Mouse (Mus musculus) hindbrain, embryonic 13.5 days (tissue): ENCODE measurements around the gene Lyg2. TPM values are rescaled to one million over a fixed set of nuclear protein-coding genes. Genes with fewer than 3 reads are reported as not detected.
A peak's percentile ranks its signal among the peaks of the same experiment; 100 is the strongest.

Experiments used
- ATAC-seq: fragments of 200-750 bp; cut with Nextera tagmentation; 2 replicates; pipeline ENCODE4 v1.8.0; 2017; ENCODE audit warnings: moderate TSS enrichment; ENCODE audit not compliant: low FRiP score
- H3K27ac ChIP-seq: fragments of 300-500 bp; sonication (generic); 2 replicates; pipeline ENCODE4 v1.5.1; 2015; ENCODE audit warnings: inconsistent platforms, mild to moderate bottlenecking, moderate library complexity
- H3K27me3 ChIP-seq: fragments of 300-500 bp; sonication (generic); 2 replicates; pipeline ENCODE4 v1.6.1; 2015; ENCODE audit warnings: mild to moderate bottlenecking, inconsistent platforms
- H3K36me3 ChIP-seq: fragments of 300-500 bp; sonication (generic); 2 replicates; pipeline ENCODE4 v1.6.1; 2015; ENCODE audit warnings: mild to moderate bottlenecking, inconsistent platforms
- H3K4me1 ChIP-seq: fragments of 300-500 bp; sonication (generic); replicated peaks from 2 replicates; pipeline ENCODE4 v1.6.1; 2015; ENCODE audit warnings: inconsistent platforms
- H3K4me2 ChIP-seq: fragments of 300-500 bp; sonication (generic); 2 replicates; pipeline ENCODE4 v1.6.1; 2015; ENCODE audit warnings: inconsistent platforms, mild to moderate bottlenecking, moderate library complexity
- H3K4me3 ChIP-seq: fragments of 300-500 bp; sonication (generic); 2 replicates; pipeline ENCODE4 v1.5.1; 2015; ENCODE audit warnings: mild to moderate bottlenecking, inconsistent platforms
- H3K9ac ChIP-seq: fragments of 300-500 bp; sonication (generic); 2 replicates; pipeline ENCODE4 v1.6.1; 2015; ENCODE audit warnings: mild to moderate bottlenecking, inconsistent platforms
- H3K9me3 ChIP-seq: fragments of 300-500 bp; sonication (generic); 2 replicates; pipeline ENCODE4 v1.6.1; 2016; ENCODE audit warnings: inconsistent platforms
- WGBS: fragments of 180-500 bp; shearing (Covaris S2); methylation state at CpG from one replicate; pipeline ENCODE4 v1.1.7; 2015; 5-methylcytosine and 5-hydroxymethylcytosine counted together
- polyA plus RNA-seq: library from polyadenylated mRNA; unstranded; fragments of >200 nt; fragmentation: Nextera tagmentation; extraction: Ambion mirVana; gene quantifications from 2 replicates; pipeline ENCODE4 v1.2.1, GENCODE M21; 2015

Lyg2 gene
- polyA plus RNA-seq, 1 experiment from 2014 or later: not detected

DNA sequence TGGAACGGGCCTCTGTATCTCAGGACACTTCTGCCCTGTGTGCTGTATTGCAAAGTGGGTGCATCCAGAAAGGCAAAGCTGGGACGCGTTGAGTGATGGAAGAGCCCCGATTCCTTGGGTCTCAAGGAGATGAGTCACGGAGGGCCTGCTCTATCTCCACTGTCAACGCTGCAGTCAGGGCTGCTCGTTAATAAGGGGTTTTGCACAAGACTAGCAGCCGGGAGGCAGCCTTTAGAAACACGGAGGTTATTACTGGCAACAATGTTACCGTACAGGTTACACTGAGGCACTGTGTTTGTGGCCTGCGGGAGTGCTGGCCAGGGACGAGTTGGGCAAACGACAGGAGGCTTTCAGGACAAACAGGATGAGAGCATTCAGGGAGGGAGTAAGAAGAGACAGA is 1.4 kb upstream of the Lyg2 start:
- WGBS: 84% methylated on average over 13 of the region's 13 CpGs
- ATAC-seq: no peak
- Histone ChIP-seq H3K27me3 (0 out of 2 replicates have a peak, but pooled peaks cover 3% of the 10 kb centered on the region), H3K9me3 (no peaks in the 10 kb centered on the region), H3K4me2 (no peak overlapping the region), H3K4me1 (no peaks in the 10 kb centered on the region), H3K4me3 (no peak overlapping the region), H3K27ac (no peak overlapping the region), H3K9ac (no peak overlapping the region), H3K36me3 (no peaks in the 10 kb centered on the region)

DNA sequence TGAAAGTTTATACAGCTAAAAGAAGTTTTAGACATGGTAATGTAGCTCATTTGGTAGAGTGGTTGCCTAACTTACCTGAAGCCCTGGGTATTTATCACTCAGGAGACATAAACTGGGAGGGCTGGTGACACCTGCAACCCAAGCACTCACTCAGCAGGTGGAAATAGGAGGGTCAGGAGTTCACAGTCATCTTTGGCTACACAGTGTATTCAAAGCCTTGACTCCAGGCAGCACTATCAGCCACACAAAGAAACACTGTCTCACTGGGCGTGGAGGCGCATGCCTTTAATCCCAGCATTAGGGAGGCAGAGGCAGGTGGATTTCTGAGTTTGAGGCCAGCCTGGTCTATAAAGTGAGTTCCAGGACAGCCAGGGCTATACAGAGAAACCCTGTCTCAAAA is 3.5 kb downstream of the Lyg2 start:
- Histone ChIP-seq H3K36me3 (no peaks in the 10 kb centered on the region), H3K4me1 (no peaks in the 10 kb centered on the region), H3K27ac (no peak overlapping the region), H3K4me3 (no peak overlapping the region), H3K27me3 (0 out of 2 replicates have a peak, but pooled peaks cover 3% of the 10 kb centered on the region), H3K9ac (no peak overlapping the region), H3K4me2 (no peak overlapping the region), H3K9me3 (no peaks in the 10 kb centered on the region)
- 85% methylated on average over 2 of the region's 2 CpGs for WGBS
- no peak for ATAC-seq

DNA sequence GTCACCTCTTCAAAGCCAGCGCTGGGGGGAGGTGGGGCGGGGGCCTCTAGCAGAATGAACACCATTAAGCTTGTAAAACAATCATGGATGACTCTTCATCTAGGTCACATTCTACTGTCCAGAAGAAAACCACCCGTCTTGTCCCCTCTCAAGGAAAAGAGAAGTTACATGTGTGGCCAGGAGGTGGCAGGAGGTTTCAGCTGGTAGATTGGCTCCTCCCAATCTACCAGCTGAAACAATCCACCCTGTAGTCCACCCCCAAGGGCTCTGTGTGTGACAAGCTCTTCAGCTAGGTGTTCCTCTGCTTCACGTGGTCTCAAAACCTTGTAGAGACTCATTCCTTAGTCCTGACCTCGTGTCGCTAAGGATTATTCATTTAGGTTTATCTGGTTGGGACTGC is 13.1 kb downstream of the Lyg2 start:
- no peak for ATAC-seq
- H3K4me1 ChIP-seq: no peaks in the 10 kb centered on the region
- peaks cover 23% of the 10 kb centered on the region for H3K36me3 ChIP-seq
- H3K27ac ChIP-seq: no peak overlapping the region
- WGBS: 38% methylated on average over 6 of the region's 6 CpGs
- no peak overlapping the region for H3K4me2 ChIP-seq
- H3K4me3 ChIP-seq: no peak overlapping the region
- no peaks in the 10 kb centered on the region for H3K9me3 ChIP-seq
- no peaks in the 10 kb centered on the region for H3K27me3 ChIP-seq
- H3K9ac ChIP-seq: no peak overlapping the region

DNA sequence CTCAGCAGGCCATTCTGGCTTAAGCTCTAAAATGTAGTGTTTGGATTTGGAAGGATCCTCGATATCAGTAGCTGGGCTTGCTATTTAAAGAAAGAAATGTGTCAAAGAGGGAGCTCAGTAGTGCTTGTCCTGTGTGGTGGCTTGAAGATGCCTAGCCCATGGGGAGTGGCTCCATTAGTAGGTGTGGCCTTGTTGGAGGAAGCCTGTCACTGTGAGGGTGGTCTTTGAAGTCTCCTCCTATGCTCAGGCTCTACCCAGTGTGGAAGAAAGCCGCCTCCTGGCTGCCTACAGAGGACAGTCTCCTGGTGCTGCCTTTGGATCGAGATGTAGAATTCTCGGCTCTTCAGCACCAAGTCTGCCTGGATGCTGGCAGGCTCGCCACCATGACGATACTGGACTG is 16.0 kb downstream of the Lyg2 start:
- Histone ChIP-seq H3K9me3 (no peaks in the 10 kb centered on the region), H3K4me1 (no peaks in the 10 kb centered on the region), H3K36me3 (peaks cover 51% of the 10 kb centered on the region), H3K4me3 (no peak overlapping the region), H3K27me3 (no peaks in the 10 kb centered on the region), H3K4me2 (no peak overlapping the region), H3K27ac (no peak overlapping the region), H3K9ac (no peak overlapping the region)
- WGBS: 51% methylated on average over 6 of the region's 6 CpGs
- no peak for ATAC-seq

DNA sequence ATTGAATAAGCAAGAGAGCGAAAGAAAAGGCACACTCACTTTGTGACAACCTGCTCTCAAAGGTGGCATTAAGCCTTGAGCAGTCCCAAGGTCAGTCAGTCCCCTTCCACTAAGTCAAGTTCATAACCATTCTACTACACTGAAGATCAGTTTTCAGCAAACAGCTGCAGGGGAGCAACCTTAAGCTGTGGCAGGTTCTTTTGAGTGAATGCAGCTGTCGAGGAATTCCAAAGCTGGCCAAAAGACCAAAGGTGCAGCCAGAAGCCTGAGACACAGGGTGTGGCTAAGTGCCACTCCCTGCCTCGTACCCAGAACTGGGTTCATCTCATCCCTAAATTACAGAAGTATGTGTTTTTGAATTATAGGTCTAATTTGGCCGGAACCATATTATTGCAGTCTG is 16.5 kb downstream of the Lyg2 start:
- Histone ChIP-seq H3K4me1 (no peaks in the 10 kb centered on the region), H3K27me3 (no peaks in the 10 kb centered on the region), H3K4me2 (no peak overlapping the region), H3K4me3 (no peak overlapping the region), H3K9ac (no peak overlapping the region), H3K36me3 (peaks cover 55% of the 10 kb centered on the region), H3K9me3 (no peaks in the 10 kb centered on the region), H3K27ac (no peak overlapping the region)
- WGBS: 74% methylated on average over 4 of the region's 4 CpGs
- ATAC-seq: no peak

DNA sequence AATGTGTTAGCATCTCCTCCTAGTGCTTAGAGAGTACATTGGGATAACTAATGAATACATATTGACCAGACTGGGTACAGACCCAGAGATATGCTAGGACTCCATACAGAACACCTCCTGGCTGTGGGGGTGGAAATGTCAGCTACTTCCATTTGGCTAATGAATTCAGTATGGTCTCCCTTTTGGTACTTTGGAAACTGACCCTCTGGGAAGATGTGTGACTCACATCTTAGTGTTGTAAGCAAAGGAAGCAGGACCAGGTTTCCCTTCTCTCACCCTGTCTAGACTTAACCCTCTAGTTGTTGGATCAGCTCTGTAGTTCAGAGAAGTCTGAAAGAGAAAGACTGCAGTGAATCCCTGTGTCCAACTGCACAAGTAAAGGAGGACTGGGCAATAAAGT is 21.7 kb downstream of the Lyg2 start:
- no peak overlapping the region for H3K4me3 ChIP-seq
- H3K27me3 ChIP-seq: no peaks in the 10 kb centered on the region
- H3K9ac ChIP-seq: no peak overlapping the region
- no peak overlapping the region for H3K27ac ChIP-seq
- peaks cover 56% of the 10 kb centered on the region for H3K36me3 ChIP-seq
- no peak overlapping the region for H3K4me2 ChIP-seq
- H3K4me1 ChIP-seq: peaks cover 18% of the 10 kb centered on the region
- no peak for ATAC-seq
- H3K9me3 ChIP-seq: no peaks in the 10 kb centered on the region

DNA sequence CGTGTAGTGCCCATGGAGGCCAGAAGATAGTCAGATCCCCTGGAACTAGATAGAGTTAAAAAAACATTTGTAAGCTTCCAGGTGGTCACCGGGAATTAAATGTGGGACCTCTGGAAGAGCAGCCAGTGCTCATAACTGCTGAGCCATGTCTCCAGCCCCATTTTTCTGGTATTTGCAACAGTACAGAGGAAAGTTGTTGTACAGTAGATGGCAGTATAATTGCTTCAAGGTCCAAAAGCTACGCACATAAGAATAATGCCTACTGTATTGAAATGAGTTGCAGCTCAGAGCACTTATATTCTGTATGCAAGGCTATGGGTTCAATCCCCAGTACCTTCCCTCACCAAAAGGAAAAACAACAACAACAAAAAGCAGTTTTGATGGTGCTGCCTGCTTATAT is 24.9 kb downstream of the Lyg2 start:
- H3K27ac ChIP-seq: no peak overlapping the region
- H3K9me3 ChIP-seq: no peaks in the 10 kb centered on the region
- H3K27me3 ChIP-seq: no peaks in the 10 kb centered on the region
- no peak for ATAC-seq
- WGBS: 77% methylated on average over 3 of the region's 3 CpGs
- peak overlapping the region; percentile 66 for H3K4me3 ChIP-seq
- peak overlapping the region; percentile 65 for H3K4me2 ChIP-seq
- no peak overlapping the region for H3K9ac ChIP-seq
- H3K36me3 ChIP-seq: peaks cover 27% of the 10 kb centered on the region
- peaks cover 24% of the 10 kb centered on the region for H3K4me1 ChIP-seq

DNA sequence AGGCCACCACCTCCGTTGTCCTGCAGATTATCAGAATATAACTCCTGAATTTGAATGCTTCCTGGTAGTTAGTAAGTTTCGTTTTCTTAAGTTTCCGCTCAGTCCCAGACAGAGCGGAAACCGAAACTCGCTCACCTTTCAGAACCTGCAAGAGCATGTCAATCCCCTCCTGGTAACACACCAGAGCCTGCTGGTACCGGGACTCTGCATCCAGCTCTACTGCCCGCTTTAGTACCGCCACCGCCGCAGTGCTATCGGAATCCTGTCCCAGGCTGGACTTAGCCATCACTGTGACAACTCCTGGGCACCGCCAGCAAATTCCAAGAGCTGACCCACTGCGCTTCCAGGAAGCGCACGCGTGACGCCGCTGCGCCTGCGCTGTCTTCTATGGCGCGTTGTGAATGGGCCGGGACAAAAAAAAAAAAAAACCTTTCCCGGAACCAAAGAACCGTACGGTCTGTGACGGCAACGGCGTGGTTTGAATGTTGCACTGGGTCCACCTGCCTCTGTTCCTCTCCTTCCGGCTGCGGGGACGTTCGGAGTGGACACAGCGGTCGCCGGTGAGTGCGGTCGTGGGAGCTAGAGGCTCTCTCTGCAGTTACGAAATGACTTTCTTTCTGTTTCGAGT is 26.2 kb downstream of the Lyg2 start, which contains the start of the genes Mitd1 and Mrpl30:
Mitd1 (minus strand) TSS at position 387 of the 628 bp plus-strand sequence.
Mrpl30 (plus strand) TSS at position 453 of the 628 bp plus-strand sequence.
- WGBS: under 1% methylated on average over 41 of the region's 41 CpGs
- H3K27ac ChIP-seq: peak within 1 kb of the TSS; percentile 77
- H3K4me2 ChIP-seq: peak within 1 kb of the TSS; percentile 65

DNA sequence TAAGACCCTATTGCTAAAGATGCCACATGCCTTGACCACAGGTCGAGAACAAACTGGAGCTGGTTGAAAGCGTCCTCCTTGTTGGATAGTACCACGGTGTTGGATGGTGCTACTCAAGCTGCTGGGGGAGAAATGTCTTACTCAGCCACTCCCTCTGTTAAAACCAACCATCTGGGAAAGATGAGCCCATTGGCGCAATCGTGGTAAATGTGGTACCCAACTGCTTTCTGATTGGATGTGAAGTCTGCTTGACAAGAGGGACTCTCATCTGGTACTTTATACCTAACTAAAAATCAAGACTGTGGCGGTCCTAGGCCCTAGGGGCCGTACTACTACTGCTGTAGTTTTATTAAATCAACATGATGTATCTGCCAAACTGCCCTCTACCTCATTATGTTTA is 27.1 kb downstream of the Lyg2 start:
- no peaks in the 10 kb centered on the region for H3K27me3 ChIP-seq
- H3K36me3 ChIP-seq: peaks cover 9% of the 10 kb centered on the region
- no peaks in the 10 kb centered on the region for H3K9me3 ChIP-seq
- peak overlapping the region; percentile 66 for H3K4me3 ChIP-seq
- peak overlapping the region; percentile 65 for H3K4me2 ChIP-seq
- WGBS: 83% methylated on average over 7 of the region's 7 CpGs
- H3K9ac ChIP-seq: peak overlapping the region; percentile 77; the same call in 1 of the 2 replicates
- H3K4me1 ChIP-seq: peaks cover 24% of the 10 kb centered on the region
- no peak for ATAC-seq
- H3K27ac ChIP-seq: no peak overlapping the region

More for the DNA sequence above, 26.2 kb downstream of the Lyg2 start, which contains the start of the genes Mitd1 and Mrpl30:
- ATAC-seq: peak; percentile 94
- Histone ChIP-seq H3K9ac (peak within 1 kb of the TSS; percentile 77), H3K36me3 (peaks cover 15% of the 10 kb centered on the region), H3K4me1 (peaks cover 24% of the 10 kb centered on the region), H3K4me3 (peak within 1 kb of the TSS; percentile 66), H3K27me3 (no peaks in the 10 kb centered on the region), H3K9me3 (no peaks in the 10 kb centered on the region)

DNA sequence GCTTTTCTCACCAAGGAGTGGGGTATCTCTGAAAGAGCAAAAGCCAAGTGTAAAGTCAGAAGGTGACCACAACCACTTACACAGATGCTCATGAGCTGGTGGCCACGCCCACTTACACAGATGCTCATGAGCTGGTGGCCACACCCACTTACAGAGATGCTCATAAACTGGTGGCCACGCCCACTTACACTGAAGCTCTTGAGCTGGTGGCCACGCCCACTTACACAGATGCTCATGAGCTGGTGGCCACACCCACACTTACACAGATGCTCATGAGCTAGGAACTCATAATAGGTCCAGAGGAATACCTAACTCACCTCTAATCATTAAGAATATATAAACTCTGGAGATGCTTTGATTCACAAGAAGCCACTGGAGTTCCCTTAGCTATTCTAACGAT is 31.8 kb downstream of the Lyg2 start:
- Histone ChIP-seq H3K4me3 (no peak overlapping the region), H3K9me3 (no peaks in the 10 kb centered on the region), H3K27ac (no peak overlapping the region), H3K36me3 (peaks cover 42% of the 10 kb centered on the region), H3K9ac (no peak overlapping the region), H3K27me3 (no peaks in the 10 kb centered on the region), H3K4me1 (peaks cover 5% of the 10 kb centered on the region), H3K4me2 (no peak overlapping the region)
- ATAC-seq: no peak
- WGBS: 93% methylated on average over 4 of the region's 4 CpGs

DNA sequence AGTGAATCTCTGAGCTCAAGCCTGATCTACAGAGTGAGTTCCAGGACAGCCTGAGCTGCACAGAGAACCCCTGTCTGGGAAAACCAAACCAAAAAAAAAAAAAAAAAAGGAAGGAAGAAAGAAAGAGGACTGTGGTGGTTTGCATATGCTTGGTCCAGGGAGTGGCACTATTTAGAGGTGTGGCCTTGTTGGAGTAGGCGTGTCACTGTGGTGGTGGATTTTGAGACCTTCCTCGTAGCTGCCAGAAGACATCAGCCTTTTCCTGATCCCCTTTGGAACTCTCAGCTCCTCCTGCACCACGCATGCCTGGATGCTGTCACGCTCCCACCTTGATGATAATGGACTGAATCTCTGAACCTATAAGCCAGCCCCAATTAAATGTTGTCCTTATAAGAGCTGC is 32.9 kb downstream of the Lyg2 start:
- Histone ChIP-seq H3K36me3 (peaks cover 52% of the 10 kb centered on the region), H3K4me1 (no peaks in the 10 kb centered on the region), H3K9ac (no peak overlapping the region), H3K4me3 (no peak overlapping the region), H3K27me3 (no peaks in the 10 kb centered on the region), H3K27ac (no peak overlapping the region), H3K9me3 (no peaks in the 10 kb centered on the region), H3K4me2 (no peak overlapping the region)
- 87% methylated on average over 4 of the region's 4 CpGs for WGBS
- ATAC-seq: no peak

DNA sequence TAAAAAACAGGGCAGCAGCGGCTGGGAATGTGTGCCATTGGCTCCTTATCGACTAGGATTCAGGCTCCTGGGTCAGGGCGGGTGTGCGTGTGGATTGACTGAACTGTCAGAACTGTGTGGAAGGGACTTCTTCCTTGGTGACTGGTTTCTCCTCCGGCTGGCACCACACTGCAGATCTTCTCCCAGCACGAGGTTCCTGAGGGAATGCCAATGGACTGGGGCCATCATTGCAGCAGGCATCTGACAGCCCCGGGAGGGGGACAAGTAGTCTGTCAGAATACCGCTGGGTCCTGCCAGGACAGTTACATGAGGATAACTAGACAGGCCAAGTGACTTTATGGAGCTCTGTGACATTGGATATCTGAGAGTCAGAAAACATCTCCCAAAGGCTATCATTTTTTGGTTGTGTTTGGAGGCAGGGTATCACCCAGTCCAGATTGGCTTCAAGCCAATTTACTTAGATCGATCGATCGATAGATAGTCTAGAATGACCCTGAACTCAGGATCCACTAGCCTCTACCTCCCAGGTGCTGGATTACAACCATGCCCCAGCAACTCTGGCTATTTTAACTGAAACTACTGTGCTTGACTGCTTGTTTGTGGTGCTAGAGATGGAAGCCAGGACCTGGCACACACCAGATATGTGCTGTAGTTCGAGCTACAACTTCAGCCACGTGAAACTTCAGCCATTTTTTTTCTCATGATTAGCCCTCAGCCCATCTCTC is 38.4 kb downstream of the Lyg2 start:
- Histone ChIP-seq H3K27ac (no peak overlapping the region), H3K9me3 (0 out of 2 replicates have a peak, but pooled peaks cover 8% of the 10 kb centered on the region), H3K4me2 (no peak overlapping the region), H3K4me1 (peaks cover 4% of the 10 kb centered on the region), H3K4me3 (no peak overlapping the region), H3K9ac (no peak overlapping the region), H3K36me3 (peaks cover 70% of the 10 kb centered on the region), H3K27me3 (no peaks in the 10 kb centered on the region)
- no peak for ATAC-seq
- 95% methylated on average over 13 of the region's 13 CpGs for WGBS

DNA sequence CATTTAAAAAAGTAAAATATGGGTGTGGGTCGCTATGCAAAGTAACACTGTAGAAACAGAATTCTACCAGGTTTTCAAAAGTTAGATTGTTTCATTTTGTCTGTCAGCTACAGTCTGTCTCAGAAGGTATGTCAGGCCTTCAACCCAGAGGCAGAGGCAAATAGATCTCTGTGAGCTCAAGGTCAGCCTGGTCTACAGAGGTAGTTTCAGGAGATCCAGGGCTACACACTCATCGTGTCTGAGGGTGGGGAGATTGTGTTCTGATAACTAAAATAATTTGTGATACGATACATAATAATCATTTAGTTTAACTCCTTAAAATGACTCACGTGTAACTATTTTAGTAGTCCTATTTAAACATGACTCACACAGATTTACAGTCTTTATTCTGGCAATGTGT is 43.1 kb downstream of the Lyg2 start:
- Histone ChIP-seq H3K9me3 (0 out of 2 replicates have a peak, but pooled peaks cover 8% of the 10 kb centered on the region), H3K27me3 (peaks cover 24% of the 10 kb centered on the region), H3K4me1 (peaks cover 12% of the 10 kb centered on the region), H3K4me3 (no peak overlapping the region), H3K27ac (no peak overlapping the region), H3K9ac (no peak overlapping the region), H3K36me3 (peaks cover 32% of the 10 kb centered on the region), H3K4me2 (peak overlapping the region; percentile 73)
- ATAC-seq: no peak
- WGBS: 93% methylated on average over 4 of the region's 4 CpGs
